Comparison of ENCODE assay signal across 26 mouse cellular contexts in the genomic region with DNA sequence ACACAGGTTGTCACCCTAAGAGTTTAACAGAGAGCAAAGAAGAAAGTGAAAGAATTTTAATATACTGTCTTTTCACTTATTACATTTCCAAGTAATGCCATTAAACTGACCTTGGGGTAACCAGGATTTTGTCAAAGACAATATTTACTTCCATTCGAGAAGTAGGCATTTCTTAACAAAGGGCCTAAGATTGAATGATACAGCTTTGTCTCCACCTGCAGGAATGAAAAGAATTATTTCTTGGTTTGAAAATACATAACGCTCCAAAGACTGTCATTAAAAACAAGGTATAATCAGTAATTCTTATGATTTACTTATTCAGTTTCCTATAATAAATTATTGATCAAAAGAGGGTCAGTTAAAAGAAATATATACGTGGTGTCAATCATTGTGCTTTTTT. TPM values are rescaled to one million over a fixed set of nuclear protein-coding genes. Genes with fewer than 3 reads are reported as not detected.
DNase-seq lines count a peak whose midpoint lies in the region; ATAC-seq and TF ChIP-seq lines count a peak whose summit lies in the region.
"Had no signal": no experiment of that assay in that cellular context is flagged by ENCODE, and none has a peak within 500 bp of the region (broad histone marks: within the 10 kb centered on the region; RNA-seq: fewer than 3 reads in every experiment).

No protein-coding gene starts in this region.

- intact Hi-C loops in heart, adult 2 months (cut with DNase I), result loop anchor here (10.0 kb wide), 1 partner anchor 197 kb away; no protein-coding TSS in a partner anchor
- intact Hi-C loops in heart, postnatal 10 days (cut with DNase I), result loop anchor here (10.0 kb wide), 1 partner anchor 317 kb away; no protein-coding TSS in a partner anchor

- no peak overlapping the region for H3K27ac ChIP-seq in heart, adult 2 months
- no peak overlapping the region for H3K27ac ChIP-seq in layer of hippocampus, adult 2 months
- no peak overlapping the region for H3K27ac ChIP-seq in stomach, postnatal 0 days (replicated peaks)
- H3K27ac ChIP-seq: embryonic facial prominence, embryonic 15.5 days; hindbrain, embryonic 15.5 days; liver, embryonic 14.5 days; midbrain, embryonic 10.5 days; neural tube, embryonic 12.5 days had no signal

- H3K4me1 ChIP-seq in heart, adult 2 months (ENCODE audit: control insufficient read depth, insufficient read depth, low read length), result no peaks in the 10 kb centered on the region
- no peaks in the 10 kb centered on the region for H3K4me1 ChIP-seq in stomach, postnatal 0 days (replicated peaks; ENCODE audit: control insufficient read depth, insufficient read depth)
- H3K4me1 ChIP-seq: hindbrain, embryonic 15.5 days had no signal

- TF ChIP-seq EP300 in heart, adult 2 months (IDR thresholded peaks at IDR 0.05; ENCODE audit: insufficient read depth, low read depth, low read length), result no peak
- no peak for TF ChIP-seq EP300 in stomach, postnatal 0 days (optimal IDR thresholded peaks at IDR 0.05)

- no peak for TF ChIP-seq POLR2A in heart, adult 2 months (IDR thresholded peaks at IDR 0.05; ENCODE audit: insufficient read depth, low read depth, low read length)

- 65% methylated on average over 3 of the region's 3 CpGs for WGBS in heart, adult 2 months
- WGBS in stomach, postnatal 0 days, result 53% methylated on average over 3 of the region's 3 CpGs

- TF ChIP-seq CTCF in heart, adult 2 months (IDR thresholded peaks at IDR 0.05), result peak; percentile 46
- TF ChIP-seq CTCF in layer of hippocampus, adult 2 months (conservative IDR thresholded peaks at IDR 0.05), result peak; percentile 64
- TF ChIP-seq CTCF in stomach, postnatal 0 days (IDR thresholded peaks at IDR 0.05; ENCODE audit: low read depth), result peak; percentile 36

- no peaks in the 10 kb centered on the region for H3K27me3 ChIP-seq in heart, adult 2 months (ENCODE audit: control insufficient read depth, insufficient read depth, low read length)
- H3K27me3 ChIP-seq in stomach, postnatal 0 days (ENCODE audit: control insufficient read depth, insufficient read depth, low read length), result no peaks in the 10 kb centered on the region
- H3K27me3 ChIP-seq: embryonic facial prominence, embryonic 15.5 days; hindbrain, embryonic 15.5 days; neural tube, embryonic 12.5 days had no signal

- H3K4me2 ChIP-seq in stomach, postnatal 0 days (replicated peaks; ENCODE audit: low read depth), result no peak overlapping the region
- H3K4me2 ChIP-seq: embryonic facial prominence, embryonic 15.5 days; hindbrain, embryonic 15.5 days; neural tube, embryonic 12.5 days had no signal

- no peak for DNase-seq in heart, adult 2 months
- DNase-seq in heart, postnatal 10 days, result no peak
- no peak for DNase-seq in layer of hippocampus, adult 2 months (ENCODE audit: low spot score in 2 of 2)
- DNase-seq in layer of hippocampus, postnatal 25 days (ENCODE audit: extremely low spot score in 1 of 2, low spot score in 1 of 2), result no peak
- DNase-seq in thymus, postnatal 0 days (ENCODE audit: low spot score), result peak; percentile 34
- no peak for DNase-seq in thymus, postnatal 25 days
- no peak for DNase-seq in stomach, postnatal 0 days (ENCODE audit: low spot score)
- DNase-seq: adrenal gland, postnatal 14 days; cerebellum, adult 9-10 months; gastrocnemius, postnatal 25 days; heart, adult 18-20 months; heart, postnatal 4 days; kidney, adult 11 months; kidney, postnatal 10 days; layer of hippocampus, postnatal 36 days; right cerebral cortex, postnatal 14 days; spleen, adult 18-20 months; thymus, postnatal 36 days had no signal

- no peak overlapping the region for H3K9ac ChIP-seq in heart, adult 2 months (ENCODE audit: low read depth, low read length)
- no peak overlapping the region for H3K9ac ChIP-seq in stomach, postnatal 0 days (ENCODE audit: low read length)
- H3K9ac ChIP-seq: embryonic facial prominence, embryonic 15.5 days; hindbrain, embryonic 15.5 days; liver, embryonic 14.5 days; neural tube, embryonic 12.5 days had no signal

- no peak overlapping the region for H3K4me3 ChIP-seq in heart, adult 2 months
- H3K4me3 ChIP-seq in layer of hippocampus, adult 2 months, result no peak overlapping the region
- H3K4me3 ChIP-seq in stomach, postnatal 0 days (ENCODE audit: low read depth, low read length), result no peak overlapping the region
- H3K4me3 ChIP-seq: embryonic facial prominence, embryonic 15.5 days; hindbrain, embryonic 15.5 days; midbrain, embryonic 10.5 days; neural tube, embryonic 12.5 days had no signal

- H3K36me3 ChIP-seq in heart, adult 2 months (ENCODE audit: control insufficient read depth, insufficient read depth, low read length), result no peaks in the 10 kb centered on the region
- no peaks in the 10 kb centered on the region for H3K36me3 ChIP-seq in stomach, postnatal 0 days (ENCODE audit: control insufficient read depth, insufficient read depth, low read length)
- H3K36me3 ChIP-seq: embryonic facial prominence, embryonic 15.5 days; hindbrain, embryonic 15.5 days; midbrain, embryonic 10.5 days; neural tube, embryonic 12.5 days had no signal

- H3K79me2 ChIP-seq in heart, adult 2 months (replicated peaks; ENCODE audit: control insufficient read depth, insufficient read depth, low read length), result no peaks in the 10 kb centered on the region

- no peaks in the 10 kb centered on the region for H3K9me3 ChIP-seq in stomach, postnatal 0 days (ENCODE audit: control insufficient read depth, low read length)
- H3K9me3 ChIP-seq: embryonic facial prominence, embryonic 15.5 days; hindbrain, embryonic 15.5 days; midbrain, embryonic 10.5 days; neural tube, embryonic 12.5 days had no signal

- no peak for ATAC-seq in stomach, postnatal 0 days (ENCODE audit: low FRiP score, low TSS enrichment)
- no peak for ATAC-seq in cerebellum, adult (ENCODE audit: insufficient number of reproducible peaks, low FRiP score, low TSS enrichment)
- ATAC-seq: activated CD4-positive, CD25-positive, alpha-beta regulatory T cell, adult 4 months; forebrain, embryonic 16.5 days had no signal

RNA-seq across cellular contexts. Expression of a gene that starts 55.4 kb away (rescaled TPM):
- total RNA-seq in heart, adult 2 months (2021), result 10 to 100 TPM; 48.3 to 59.6 TPM
- 37.1 and 61.5 TPM in 2 replicates for polyA plus RNA-seq in heart, adult 2 months (2012; rRNA removed)
- total RNA-seq in heart, postnatal 10 days (2021), result 10 to 100 TPM; 52.4 to 54.1 TPM
- total RNA-seq in layer of hippocampus, adult 2 months (2021), result 10 to 100 TPM; 37.7 to 42.4 TPM
- 10 to 100 TPM; 32.0 to 35.9 TPM for total RNA-seq in layer of hippocampus, postnatal 25 days (2021)
- polyA plus RNA-seq in thymus, postnatal 0 days (2015; fragmentation: Nextera tagmentation; extraction: Ambion mirVana), result 37.4 and 41.4 TPM in 2 replicates
- 25.1 and 25.7 TPM in 2 replicates for polyA plus RNA-seq in stomach, postnatal 0 days (2015; fragmentation: Nextera tagmentation; extraction: Ambion mirVana)
